Mouse (Mus musculus): ENCODE measurements at regions not wholly inside any gene's neighbourhood (a gene's known extent, or its start where the extent isn't known, plus 50 kb on each side); places are given as distances from the start of the nearest gene placed in this dataset.

- no peak for DNase-seq (ENCODE audit: low spot score)
Measured at GRCm38 (mm10) chr9:62220451-62220850, 61.6 kb downstream of the Spesp1 start.

GRCm38 (mm10) chr9:62215151-62215859, 66.7 kb downstream of the Spesp1 start:
- DNase-seq (ENCODE audit: low spot score) = peak; percentile 60

GRCm38 (mm10) chr9:62214546-62214945, 67.5 kb downstream of the Spesp1 start:
- no peak for DNase-seq (ENCODE audit: low spot score)

- DNase-seq (ENCODE audit: low spot score) = no peak
Measured at GRCm38 (mm10) chr9:62212615-62213014, 69.4 kb downstream of the Spesp1 start.

- DNase-seq (ENCODE audit: low spot score) = no peak
Measured at GRCm38 (mm10) chr9:62210815-62211214, 71.2 kb downstream of the Spesp1 start.

- no peak for DNase-seq (ENCODE audit: low spot score)
Measured at GRCm38 (mm10) chr9:62208436-62208835, 73.6 kb downstream of the Spesp1 start.

- DNase-seq (ENCODE audit: low spot score) = peak; percentile 54
Measured at GRCm38 (mm10) chr9:62205264-62205663, 76.7 kb downstream of the Spesp1 start.

- no peak for DNase-seq (ENCODE audit: low spot score)
Measured at GRCm38 (mm10) chr9:62203556-62203955, 78.5 kb downstream of the Spesp1 start.

GRCm38 (mm10) chr9:62202331-62202730, 79.7 kb downstream of the Spesp1 start:
- no peak for DNase-seq (ENCODE audit: low spot score)

GRCm38 (mm10) chr9:62197486-62197885, 75.0 kb upstream of the Glce start:
- no peak for DNase-seq (ENCODE audit: low spot score)

GRCm38 (mm10) chr9:62192424-62192892, 70.0 kb upstream of the Glce start:
- DNase-seq (ENCODE audit: low spot score) = no peak

- DNase-seq (ENCODE audit: low spot score) = no peak
Measured at GRCm38 (mm10) chr9:62190474-62190873, 68.0 kb upstream of the Glce start.

GRCm38 (mm10) chr9:62188835-62189234, 66.4 kb upstream of the Glce start:
- DNase-seq (ENCODE audit: low spot score) = peak; percentile 29

GRCm38 (mm10) chr9:62188379-62188778, 65.9 kb upstream of the Glce start:
- no peak for DNase-seq (ENCODE audit: low spot score)

- DNase-seq (ENCODE audit: low spot score) = no peak
Measured at GRCm38 (mm10) chr9:62186886-62187285, 64.4 kb upstream of the Glce start.

- no peak for DNase-seq (ENCODE audit: low spot score)
Measured at GRCm38 (mm10) chr9:62185516-62186280, 63.2 kb upstream of the Glce start.

- no peak for DNase-seq (ENCODE audit: low spot score)
Measured at GRCm38 (mm10) chr9:62181182-62181830, 58.9 kb upstream of the Glce start.

GRCm38 (mm10) chr9:62180456-62181181, 58.2 kb upstream of the Glce start:
- DNase-seq (ENCODE audit: low spot score) = peak; percentile 63

GRCm38 (mm10) chr9:62174651-62175050, 52.2 kb upstream of the Glce start:
- DNase-seq (ENCODE audit: low spot score) = no peak

Measured in embryo, embryonic 10 days (tissue).